Mouse (Mus musculus): ENCODE measurements at regions not wholly inside any gene's neighbourhood (a gene's known extent, or its start where the extent isn't known, plus 50 kb on each side); places are given as distances from the start of the nearest gene placed in this dataset.

GRCm38 (mm10) chr17:83039563-83039962 lies 175.5 kb upstream of the Pkdcc start:
- TF ChIP-seq CTCF (IDR thresholded peaks at IDR 0.05; ENCODE audit: low read depth) (no peak), EP300 (IDR thresholded peaks at IDR 0.05; ENCODE audit: low read depth) (no peak)

All from liver, postnatal 0 days (tissue).